Mouse (Mus musculus) adrenal gland (tissue): Measurements from ENCODE around the gene Tmem262.
"Not testable (repeated sequence)": the region's sequence is repeated elsewhere in the genome, so short reads cannot be mapped to it uniquely, and the experiment has no call there.

Experiments
- intact Hi-C: fragments of 180-260 bp; cut with DNase I; formaldehyde crosslinking; loops from one replicate; pipeline ENCODE4 v1.15.1; 2025
- long read RNA-seq, 2 experiments: library from polyadenylated mRNA; unstranded; transcript quantifications; one replicate each; pipeline ENCODE4 v2.0.0; 2020; ENCODE audit warnings: borderline replicate concordance in 1 of 2; ENCODE audit not compliant: insufficient replicate concordance in 1 of 2

Gene Tmem262
- long read RNA-seq, experiment 1: 0 reads
- long read RNA-seq, experiment 2: 0 reads

DNA sequence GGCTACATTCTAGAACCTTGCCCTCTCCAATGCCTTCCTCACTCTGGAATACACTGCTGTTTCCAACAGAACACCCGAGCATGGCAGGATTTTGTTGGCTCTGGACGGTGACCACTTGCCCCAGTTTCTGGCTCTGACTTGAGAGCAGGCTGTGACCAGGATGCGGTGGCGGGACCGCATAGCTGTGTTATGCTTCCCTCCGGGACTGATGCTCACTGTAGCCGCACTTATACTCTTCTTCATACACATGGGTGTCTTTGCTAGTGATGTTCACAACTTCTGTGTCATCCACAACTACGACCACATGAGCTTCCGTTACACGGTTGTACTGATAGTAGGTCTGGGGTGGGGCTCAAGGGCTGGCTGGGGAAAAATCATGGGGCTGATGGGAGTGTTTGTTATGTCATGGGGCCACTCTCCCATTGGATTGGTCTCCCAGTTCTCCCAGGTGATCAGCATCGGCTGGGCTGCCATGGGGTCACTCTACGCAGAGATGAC lies at the start of gene Tmem262:
TSS of gene Tmem262 (plus strand) at position 51 of the 498 bp plus-strand sequence.
- intact Hi-C loops: no loop called here

DNA sequence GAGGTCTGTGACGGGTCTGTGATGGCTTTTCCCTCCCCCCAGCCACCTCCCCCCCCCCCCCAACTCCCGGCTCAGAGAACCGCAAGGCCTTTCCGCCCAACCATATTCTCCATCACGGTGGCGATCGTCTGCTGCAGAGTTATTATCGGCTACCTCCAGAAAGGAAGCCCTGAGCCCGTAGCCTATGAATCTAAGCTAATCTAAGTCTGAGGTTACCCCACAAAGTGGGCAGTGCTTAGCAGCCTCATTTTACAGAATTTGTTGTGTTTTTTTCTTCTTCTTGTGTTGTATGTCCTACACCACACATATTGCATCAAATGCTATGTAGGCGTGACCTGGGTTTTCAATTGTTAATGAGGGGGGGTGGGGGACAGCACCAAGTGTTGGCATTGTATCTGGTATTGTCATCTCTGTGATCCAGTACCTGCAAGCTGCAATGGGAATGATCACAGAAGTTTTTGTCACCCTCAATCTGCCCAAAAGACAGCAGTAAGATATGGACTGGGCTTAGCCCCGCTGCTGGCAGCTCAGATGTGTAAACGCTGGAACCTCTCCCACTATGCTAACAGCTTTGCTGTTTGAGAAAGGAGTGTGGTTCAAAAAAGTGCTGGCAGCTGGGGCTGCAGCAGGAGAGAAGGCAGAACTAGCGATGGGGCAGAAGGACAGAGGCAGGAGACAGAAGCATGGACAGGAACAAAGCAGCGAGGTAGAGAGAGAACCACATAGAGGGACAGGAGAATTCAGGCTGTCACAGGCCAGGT lies 49.1 kb upstream of the Tmem262 start:
- intact Hi-C loops: no loop called here

DNA sequence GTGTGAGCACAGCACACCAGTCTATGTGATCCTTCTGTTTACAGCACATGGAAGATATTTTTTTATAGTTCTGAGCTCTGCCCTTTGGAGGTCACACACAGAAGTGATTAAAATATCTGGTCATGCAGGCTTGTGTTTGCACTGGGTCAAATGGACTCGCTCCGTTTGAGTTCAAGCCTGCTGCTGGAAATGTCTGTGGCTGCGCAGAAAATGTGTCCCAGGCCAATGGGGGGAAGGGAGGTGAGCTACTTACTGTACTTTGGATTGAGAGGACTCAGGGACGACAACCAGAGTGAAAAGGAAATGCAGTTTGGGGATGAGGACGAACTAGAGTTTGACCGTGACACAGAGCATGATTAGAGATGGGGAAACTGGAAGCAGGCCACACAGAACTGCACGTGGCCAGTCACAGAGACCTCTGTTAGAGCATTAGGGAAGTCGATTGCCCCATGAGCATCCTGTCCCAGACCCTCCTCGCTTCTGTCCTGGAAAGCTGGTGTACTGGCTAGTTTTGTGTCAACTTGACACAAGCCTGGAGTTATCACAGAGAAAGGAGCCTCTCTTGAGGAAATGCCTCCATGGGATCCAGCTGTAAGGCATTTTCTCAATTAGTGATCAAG lies 43.8 kb upstream of the Tmem262 start:
- intact Hi-C loops: no loop called here

DNA sequence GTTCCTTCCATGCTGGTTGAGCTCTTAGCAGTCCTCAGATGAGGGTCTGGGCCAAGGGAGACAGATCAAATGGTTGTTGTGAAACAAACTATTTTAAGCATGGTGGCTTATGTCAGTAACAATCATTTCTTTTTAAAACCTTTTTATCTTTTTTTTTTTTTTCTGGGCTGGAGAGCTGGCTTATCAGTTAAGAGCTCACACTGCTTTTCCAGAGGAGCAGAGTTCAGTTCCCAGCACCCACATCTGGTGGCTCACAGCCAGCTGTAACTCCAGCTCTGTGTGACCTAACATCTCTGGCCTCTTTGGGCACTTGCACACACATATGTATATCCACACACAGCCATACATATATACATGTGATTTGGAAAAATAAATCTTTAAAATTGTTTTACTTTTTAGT lies 42.1 kb upstream of the Tmem262 start:
- intact Hi-C loops: no loop called here

DNA sequence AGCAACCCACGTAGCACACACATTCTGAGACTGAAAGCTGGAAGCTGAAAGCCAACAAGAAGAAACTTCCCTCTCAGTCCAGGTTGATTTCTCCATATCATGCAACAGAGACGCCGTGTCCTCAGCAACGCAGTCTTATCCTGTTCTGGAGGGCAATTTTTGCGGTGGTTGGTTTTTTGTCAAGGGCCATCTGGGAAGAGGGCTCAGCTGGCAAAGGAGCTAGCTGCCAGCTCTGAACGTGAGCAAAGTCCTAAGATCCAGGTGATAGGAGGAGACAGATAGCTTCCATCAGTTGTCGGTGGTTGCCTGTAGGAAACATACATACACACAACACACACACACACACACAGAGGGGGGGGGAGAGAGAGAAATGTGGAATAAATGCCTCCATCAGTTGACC lies 41.5 kb upstream of the Tmem262 start:
- intact Hi-C loops: no loop called here

DNA sequence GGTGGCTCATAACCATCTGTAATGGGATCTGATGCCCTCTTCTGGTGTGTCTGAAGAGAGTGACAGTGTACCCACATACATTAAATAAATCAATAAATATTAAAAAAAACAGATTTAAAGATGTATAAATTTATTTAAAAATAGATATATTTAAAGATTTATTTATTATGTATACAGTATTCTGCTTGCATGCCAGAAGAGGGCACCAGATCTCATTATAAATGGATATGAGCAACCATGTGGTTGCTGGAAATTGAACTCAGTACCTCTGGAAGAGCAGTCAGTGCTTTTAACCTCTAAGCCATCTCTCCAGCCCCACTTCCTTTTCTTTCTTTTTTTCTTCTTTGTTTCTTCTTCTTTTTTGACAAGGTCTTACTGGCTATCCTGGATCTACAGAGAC lies 39.8 kb upstream of the Tmem262 start:
- intact Hi-C loops: no loop called here

DNA sequence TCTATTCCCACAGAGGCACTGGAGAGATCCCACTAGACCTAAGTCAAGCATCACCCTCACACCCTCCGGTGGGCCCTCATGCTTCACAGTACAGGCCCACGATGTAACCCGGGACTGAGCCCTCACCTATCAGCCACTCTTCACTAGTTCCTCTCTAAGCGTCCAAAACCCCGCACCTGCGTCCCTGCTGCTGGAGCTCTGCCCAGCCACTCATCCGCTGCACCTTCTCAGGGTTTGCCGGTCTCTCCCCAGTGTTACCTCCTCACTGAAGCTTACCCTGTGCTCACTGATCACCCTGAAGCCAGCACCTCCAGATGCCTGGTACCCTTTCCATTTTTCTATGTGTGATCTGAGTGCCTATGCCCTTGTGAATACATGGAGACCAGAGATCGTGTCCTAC lies 37.5 kb upstream of the Tmem262 start:
- intact Hi-C loops: no loop called here

DNA sequence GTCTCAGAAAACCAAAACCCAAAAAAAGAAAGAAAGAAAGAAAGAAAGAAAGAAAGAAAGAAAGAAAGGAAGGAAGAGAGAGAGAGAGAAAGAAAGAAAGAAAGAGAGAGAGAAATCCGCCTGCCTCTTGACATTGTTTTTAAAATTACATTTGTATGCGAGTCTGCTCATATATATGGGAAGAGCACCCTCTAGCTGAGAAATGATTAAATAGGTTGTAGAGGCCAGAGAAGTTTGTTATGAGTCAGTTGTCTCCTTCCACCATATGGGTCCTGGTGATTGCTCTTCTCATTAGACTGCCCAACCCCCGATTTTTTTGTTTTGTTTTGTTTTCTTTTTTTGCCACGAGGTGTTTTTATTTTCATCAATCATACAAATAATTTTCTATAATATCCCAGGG lies 35.7 kb upstream of the Tmem262 start:
- intact Hi-C loops: not testable (repeated sequence)

DNA sequence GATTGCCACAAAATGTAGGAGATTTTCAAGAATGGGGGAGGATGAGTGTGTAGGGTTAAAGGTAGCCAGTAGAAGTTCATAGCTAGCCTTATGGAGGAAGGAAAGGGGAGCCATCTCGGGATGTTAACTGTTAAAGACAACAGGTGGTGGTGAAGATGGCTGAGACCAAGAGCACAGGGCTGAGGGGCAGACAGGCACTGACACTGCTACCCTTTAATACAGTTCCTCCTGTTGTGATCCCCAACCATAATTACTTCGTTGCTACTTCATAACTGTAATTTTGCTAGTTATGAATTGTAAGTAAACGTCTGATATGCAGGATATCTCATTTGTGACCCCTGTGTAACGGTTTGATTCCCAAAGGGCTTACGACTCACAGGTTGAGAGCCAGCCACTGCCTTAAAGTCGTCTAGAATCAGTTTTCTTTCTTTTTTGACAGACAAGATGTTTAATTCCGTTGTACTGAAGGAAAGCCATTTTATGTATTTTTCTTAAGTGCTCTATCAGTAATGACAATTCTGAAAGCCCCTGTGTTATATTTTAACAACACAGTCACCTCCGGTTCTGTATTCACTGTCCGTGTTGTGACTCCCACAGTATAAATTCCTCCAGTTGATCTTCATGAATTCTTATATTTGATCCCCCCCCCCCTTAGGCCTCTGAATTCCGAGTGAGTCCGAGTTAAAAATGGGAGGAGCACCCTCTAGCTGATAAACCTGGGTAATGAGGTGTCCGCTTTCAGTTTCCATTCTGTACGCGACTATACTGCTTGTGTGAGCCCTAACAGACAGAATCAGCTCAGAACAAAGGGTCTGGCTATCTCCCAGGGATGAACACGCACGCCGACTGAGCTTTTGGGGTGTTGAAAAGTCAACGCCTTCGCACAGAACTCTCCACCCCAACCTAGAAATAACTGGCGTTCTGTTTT lies 34.2 kb upstream of the Tmem262 start:
- intact Hi-C loops: no loop called here

DNA sequence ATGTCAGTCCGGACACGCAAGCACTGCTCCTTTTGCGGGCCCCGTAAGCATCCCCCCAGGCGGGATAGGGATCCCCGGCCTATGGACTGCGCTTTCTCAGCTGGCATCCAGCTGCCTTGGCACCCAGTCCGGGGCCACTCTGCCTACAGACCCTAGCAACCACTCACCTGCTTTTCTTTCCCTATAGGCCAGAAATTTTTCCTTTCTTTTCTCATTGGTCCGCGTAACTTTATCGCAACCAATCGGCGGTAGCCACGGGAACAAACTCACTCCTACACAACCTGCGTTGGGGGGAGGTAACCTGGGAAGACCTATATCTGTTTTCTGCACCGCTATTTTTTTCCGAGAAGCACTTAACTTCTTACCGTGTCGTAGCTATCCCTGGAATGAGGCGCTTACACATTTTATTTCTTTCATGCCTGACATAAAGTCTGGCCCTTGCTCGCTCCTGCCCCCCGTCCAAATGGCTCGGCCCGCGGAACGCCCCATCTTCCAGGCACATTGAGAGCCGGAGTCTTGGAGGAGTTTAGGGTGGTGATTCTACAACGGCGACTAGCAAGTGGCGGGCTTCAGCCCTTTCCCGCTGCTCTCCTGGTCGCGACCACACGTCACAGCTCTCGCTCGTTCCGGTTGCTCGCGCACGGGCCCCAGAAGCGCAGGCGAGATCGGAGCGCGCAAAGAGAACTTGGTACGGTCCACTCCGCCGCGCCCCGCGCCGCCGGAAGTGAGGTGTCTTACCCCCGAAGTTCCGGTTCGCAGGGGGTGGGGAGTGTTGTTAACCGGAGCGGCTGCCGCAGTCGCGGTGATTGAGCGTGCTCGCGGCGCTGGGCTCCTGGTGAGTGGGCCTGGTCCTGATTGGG lies 33.3 kb upstream of the Tmem262 start, which contains the start of gene Syvn1:
TSS of gene Syvn1 (plus strand) at position 283 of the 860 bp plus-strand sequence.
- intact Hi-C loops: no loop called here

DNA sequence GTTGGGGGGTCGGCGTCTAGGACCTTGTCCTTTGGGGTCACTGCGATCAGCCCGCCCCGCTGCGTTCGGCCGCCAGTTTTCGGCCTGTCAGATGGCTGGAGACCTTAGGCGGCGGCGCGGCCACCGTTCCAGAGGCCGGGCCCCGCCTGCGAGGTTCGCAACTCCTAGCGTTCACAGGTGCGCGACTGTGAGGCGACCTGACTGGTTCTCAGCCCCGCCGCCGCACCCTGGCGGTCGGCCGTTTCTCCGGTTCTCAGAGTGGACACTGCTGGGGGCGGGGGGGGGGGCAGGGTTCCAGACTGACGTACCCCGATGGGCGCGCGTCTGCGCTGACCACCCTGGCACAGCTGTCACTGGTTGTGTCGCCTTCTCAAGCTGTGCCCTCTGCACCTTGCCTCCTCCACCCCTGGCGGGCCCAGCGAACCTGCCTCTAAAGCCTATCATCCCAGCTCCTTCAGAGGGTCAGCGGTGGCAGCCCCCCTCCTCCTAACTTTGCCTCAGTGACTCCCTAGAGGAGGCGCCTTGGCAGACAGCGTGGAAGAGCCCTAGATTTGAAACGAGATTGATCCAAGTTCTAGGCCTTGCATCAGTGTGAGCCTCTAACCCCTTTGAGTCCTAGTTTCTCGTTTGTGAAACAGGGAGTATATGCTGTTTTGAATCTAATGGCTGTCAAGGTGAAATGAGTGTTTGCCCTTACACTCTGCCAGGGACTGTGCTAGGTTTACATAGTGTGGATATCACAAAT lies 32.5 kb upstream of the Tmem262 start:
- intact Hi-C loops: no loop called here

DNA sequence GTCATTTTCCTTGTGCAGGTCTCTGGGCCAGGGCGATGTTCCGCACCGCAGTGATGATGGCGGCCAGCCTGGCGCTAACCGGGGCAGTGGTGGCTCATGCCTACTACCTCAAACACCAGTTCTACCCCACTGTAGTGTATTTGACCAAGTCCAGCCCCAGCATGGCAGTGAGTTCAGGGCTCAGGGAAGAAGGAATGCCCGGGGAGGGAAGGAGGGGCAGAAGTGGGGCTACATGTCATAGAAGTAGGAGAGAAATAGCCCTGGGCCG lies 32.0 kb upstream of the Tmem262 start:
- intact Hi-C loops: no loop called here

DNA sequence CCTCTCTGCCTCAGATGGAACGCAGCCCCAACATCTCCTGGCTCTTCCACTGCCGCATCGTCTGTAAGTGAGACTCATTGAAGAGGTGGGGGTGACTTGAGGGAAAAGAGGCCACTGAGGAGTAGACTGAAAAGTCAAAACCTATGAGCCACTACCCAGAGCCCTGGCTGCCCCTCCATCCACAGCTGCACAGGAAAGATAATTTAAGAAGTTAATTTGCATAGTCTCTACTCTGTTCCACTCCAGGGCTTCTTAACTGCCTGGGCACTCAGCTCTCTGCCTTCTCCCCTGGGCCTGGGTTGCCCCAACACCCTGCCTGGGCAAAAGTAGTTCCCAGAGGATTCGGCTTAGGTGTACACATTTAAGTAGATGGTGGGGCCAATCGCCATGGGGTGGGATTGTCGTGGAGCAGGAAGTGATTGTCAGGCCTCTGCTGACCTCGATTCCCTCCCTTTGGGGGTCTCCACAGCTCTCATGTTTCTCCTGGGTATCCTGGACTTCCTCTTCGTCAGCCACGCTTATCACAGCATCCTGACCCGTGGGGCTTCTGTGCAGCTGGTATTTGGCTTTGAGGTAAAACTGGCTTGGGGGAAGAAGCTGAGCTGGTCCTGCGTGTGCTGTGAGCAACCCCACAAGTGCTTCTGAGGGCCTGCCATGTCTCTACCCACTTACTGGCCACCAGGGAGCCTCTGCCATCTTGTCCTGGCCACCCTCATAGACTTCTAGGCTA lies 31.0 kb upstream of the Tmem262 start:
- intact Hi-C loops: no loop called here

DNA sequence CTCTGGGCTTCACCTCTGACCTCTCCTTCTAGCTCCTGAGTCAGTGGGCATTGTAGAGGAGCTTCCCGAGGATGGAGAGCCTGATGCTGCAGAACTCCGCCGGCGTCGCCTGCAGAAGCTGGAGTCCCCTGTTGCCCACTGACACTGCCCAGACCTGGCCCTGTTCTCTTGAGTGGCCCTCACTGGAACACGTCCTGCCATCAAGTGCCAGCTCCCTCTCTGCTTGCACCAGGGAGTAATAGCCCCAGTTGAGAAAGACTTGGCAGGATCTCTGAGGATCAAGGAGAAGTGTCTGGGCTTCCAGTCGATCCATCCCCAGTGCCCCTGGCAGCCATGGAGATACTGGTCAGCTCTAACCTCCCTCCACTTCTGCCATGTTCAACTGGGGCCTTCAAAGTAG lies 27.3 kb upstream of the Tmem262 start:
- intact Hi-C loops: no loop called here

DNA sequence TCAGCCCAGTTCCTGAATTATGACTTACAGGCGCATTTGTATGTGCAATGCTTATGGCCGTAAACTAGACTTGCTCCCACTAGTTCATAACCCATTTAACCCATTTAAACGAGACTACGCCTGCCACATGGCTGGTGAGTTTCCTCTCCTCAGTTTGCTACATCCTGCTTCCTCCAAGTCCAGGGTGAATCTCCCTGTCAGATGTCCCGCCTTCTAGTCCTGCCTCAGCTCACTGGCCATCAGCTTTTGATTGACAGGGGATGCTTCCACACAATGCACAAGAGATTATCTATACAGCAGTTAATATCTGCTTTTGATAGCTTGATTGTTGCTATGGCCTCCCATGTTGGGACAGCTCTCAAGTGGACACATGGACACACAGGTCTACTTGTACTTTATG lies 25.5 kb upstream of the Tmem262 start:
- intact Hi-C loops: no loop called here

DNA sequence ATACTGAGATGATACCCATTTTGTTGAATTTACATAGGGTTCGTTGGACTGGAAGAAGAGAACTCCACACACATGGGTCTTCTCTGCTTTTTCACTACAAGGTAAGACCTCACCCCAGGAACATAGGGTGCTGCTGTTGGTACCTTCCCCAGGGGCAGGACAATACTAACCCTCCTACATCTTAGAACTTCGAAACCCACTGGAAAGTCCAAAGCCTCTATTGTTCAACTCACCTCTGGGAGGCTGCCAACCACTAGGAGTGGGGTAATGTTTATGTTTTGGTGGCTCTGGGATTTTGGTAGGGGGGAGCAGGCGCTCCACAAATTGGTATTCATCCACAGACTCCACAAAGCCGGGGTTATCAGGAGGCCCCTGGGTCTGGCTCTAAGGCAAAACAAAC lies 23.1 kb upstream of the Tmem262 start:
- intact Hi-C loops: no loop called here

DNA sequence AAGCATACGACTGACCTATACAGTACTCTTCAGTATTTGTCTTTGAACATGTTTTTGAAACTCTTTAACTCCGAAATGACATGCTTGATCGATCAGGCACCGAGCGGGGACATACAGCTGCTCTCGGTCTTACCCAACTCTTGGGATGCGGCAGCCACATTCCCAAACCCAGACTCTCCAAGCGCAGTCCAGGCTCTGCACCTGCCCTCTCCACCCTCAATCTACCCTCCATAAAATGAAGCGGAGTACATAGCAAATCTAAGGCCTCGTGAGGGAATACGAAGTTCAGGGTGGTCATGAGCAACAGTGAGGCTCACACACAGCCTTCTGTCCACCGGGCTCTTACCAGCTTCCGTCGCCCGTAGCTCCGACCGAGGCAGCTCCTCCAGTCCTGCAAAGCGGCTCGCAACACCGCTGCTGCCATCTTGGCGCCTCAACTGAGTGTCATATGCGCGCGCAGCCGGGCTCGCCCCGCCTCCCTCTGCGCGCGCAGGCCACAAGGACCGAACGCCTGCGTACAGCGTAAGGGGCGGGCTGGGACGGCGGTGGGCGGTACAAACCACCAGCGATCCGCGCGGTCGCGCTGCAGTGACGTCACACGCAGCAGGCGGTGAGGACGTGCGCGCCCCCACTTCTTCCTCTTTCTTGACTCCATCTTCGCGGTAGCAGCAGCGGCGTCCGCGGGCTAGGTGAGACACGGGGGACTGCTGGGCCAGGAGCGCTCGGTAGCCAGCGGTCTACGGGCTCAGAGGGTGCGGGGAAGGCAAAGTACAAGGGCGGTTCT lies 22.3 kb upstream of the Tmem262 start, which contains the start of the genes Mrpl49 and Fau:
TSS of gene Mrpl49 (minus strand) at position 473 of the 784 bp plus-strand sequence.
TSS of gene Fau (plus strand) at position 532 of the 784 bp plus-strand sequence.
- intact Hi-C loops: no loop called here

DNA sequence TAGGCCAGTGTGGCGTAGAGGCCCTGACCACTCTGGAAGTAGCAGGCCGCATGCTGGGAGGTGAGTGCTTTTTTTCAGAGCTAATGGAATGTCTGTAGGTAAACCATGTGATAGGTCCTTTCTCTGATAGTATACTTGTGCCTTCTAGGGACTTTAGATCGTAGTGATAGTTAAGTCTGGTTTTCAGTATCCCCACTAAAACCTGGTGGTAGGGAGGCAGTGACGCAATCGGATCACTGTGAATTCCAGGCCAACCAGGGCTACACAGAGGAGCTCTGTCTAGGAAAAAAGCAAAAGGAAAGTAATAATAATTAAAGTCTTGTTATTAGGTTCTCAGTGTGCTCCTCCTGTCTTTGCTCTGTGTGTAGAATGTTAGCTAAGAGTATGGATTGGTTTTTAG lies 21.3 kb upstream of the Tmem262 start:
- intact Hi-C loops: no loop called here

DNA sequence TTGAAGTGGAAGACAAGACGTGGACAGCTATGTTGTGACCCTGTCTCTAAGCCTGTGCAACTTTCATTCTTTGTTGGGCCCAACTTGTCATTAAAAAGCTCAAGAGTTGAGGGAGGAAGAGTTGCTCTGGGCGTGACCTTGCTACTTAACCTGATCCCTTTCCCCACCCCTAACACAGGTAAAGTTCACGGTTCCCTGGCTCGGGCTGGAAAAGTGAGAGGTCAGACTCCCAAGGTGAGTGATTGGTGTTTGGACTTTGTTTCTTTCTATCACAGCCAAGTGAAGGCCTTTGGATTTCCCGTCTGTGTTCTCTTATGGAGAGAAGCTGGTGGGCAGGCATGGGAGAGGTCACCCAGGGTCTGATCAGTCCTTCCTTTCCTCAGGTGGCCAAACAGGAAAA lies 20.9 kb upstream of the Tmem262 start:
- intact Hi-C loops: no loop called here
